ENCODE assay signal across 9 mouse cellular contexts in genomic region chr4:151902689-151903241, GRCm38 (mm10). TPM values are rescaled to one million over a fixed set of nuclear protein-coding genes. Genes with fewer than 3 reads are reported as not detected.
DNase-seq lines count a peak whose midpoint lies in the region; ATAC-seq and TF ChIP-seq lines count a peak whose summit lies in the region.
"Had no signal": no experiment of that assay in that cellular context is flagged by ENCODE, and none has a peak within 500 bp of the region (broad histone marks: within the 10 kb centered on the region; RNA-seq: fewer than 3 reads in every experiment).

No protein-coding gene starts in this region.

- ATAC-seq in forebrain, embryonic 11.5 days (replicated peaks; ENCODE audit: low FRiP score) = no peak
- no peak for ATAC-seq in forebrain, embryonic 16.5 days
- peak; percentile 65 for ATAC-seq in lung, embryonic 14.5 days (ENCODE audit: insufficient read depth)

- H3K36me3 ChIP-seq in forebrain, embryonic 11.5 days (ENCODE audit: control insufficient read depth, insufficient read depth, low read length) = no peaks in the 10 kb centered on the region
- no peaks in the 10 kb centered on the region for H3K36me3 ChIP-seq in forebrain, embryonic 16.5 days (ENCODE audit: control insufficient read depth, insufficient read depth)
- H3K36me3 ChIP-seq in lung, embryonic 14.5 days (ENCODE audit: insufficient read depth) = no peaks in the 10 kb centered on the region

- H3K4me2 ChIP-seq in forebrain, embryonic 11.5 days (ENCODE audit: low read depth, low read length, severe bottlenecking) = no peak overlapping the region
- H3K4me2 ChIP-seq in forebrain, embryonic 16.5 days (ENCODE audit: low read length) = no peak overlapping the region
- H3K4me2 ChIP-seq in lung, embryonic 14.5 days = no peak overlapping the region

- H3K27me3 ChIP-seq in forebrain, embryonic 11.5 days (ENCODE audit: control insufficient read depth, insufficient read depth, low read length) = no peaks in the 10 kb centered on the region
- H3K27me3 ChIP-seq in forebrain, embryonic 16.5 days (replicated peaks; ENCODE audit: control insufficient read depth, insufficient read depth, low read length) = no peaks in the 10 kb centered on the region
- no peaks in the 10 kb centered on the region; the same call in 1 of the 2 replicates for H3K27me3 ChIP-seq in lung, embryonic 14.5 days (ENCODE audit: insufficient read depth, low read length)

- no peak overlapping the region for H3K9ac ChIP-seq in forebrain, embryonic 11.5 days (ENCODE audit: low read length)
- no peak overlapping the region for H3K9ac ChIP-seq in forebrain, embryonic 16.5 days (replicated peaks; ENCODE audit: low read depth, low read length)
- no peak overlapping the region for H3K9ac ChIP-seq in lung, embryonic 14.5 days

- 70% methylated on average over 14 of the region's 14 CpGs for WGBS in forebrain, embryonic 11.5 days
- WGBS in forebrain, embryonic 16.5 days = 62% methylated on average over 14 of the region's 14 CpGs
- WGBS in lung, embryonic 14.5 days = 37% methylated on average over 14 of the region's 14 CpGs

- TF ChIP-seq CTCF in lung, embryonic 14.5 days (IDR thresholded peaks at IDR 0.05; ENCODE audit: low read depth) = no peak
- TF ChIP-seq CTCF in left cerebral cortex, adult 2 months (IDR thresholded peaks at IDR 0.05) = no peak

- no peak overlapping the region for H3K27ac ChIP-seq in forebrain, embryonic 11.5 days (ENCODE audit: low read depth, low read length)
- no peak overlapping the region for H3K27ac ChIP-seq in forebrain, embryonic 16.5 days (ENCODE audit: low read length)
- no peak overlapping the region for H3K27ac ChIP-seq in lung, embryonic 14.5 days (ENCODE audit: low read depth)
- H3K27ac ChIP-seq in left cerebral cortex, adult 2 months = no peak overlapping the region
- H3K27ac ChIP-seq: macrophage had no signal

- no peaks in the 10 kb centered on the region; the same call in 1 of the 2 replicates for H3K9me3 ChIP-seq in forebrain, embryonic 11.5 days (ENCODE audit: control insufficient read depth, low read length)
- no peaks in the 10 kb centered on the region for H3K9me3 ChIP-seq in forebrain, embryonic 16.5 days (ENCODE audit: control insufficient read depth, low read length)
- no peaks in the 10 kb centered on the region for H3K9me3 ChIP-seq in lung, embryonic 14.5 days (ENCODE audit: low read depth, low read length)

- peak; percentile 42 for DNase-seq in forebrain, embryonic 11.5 days (ENCODE audit: low spot score)
- DNase-seq in cerebellum, postnatal 10 days = peak; percentile 60 to 69
- peak; percentile 88 for DNase-seq in heart, postnatal 25 days (ENCODE audit: low spot score)
- DNase-seq in lung, embryonic 14.5 days = peak; percentile 18
- DNase-seq in left cerebral cortex, adult 9 months (ENCODE audit: low spot score in 2 of 2) = no peak
- no peak for DNase-seq in left cerebral cortex, adult 2 months (ENCODE audit: extremely low spot score in 1 of 2, low spot score in 2 of 2)
- DNase-seq in right cerebral cortex, postnatal 25 days = no peak

- H3K4me1 ChIP-seq in forebrain, embryonic 11.5 days (replicated peaks; ENCODE audit: control insufficient read depth, insufficient read depth, low read length) = no peaks in the 10 kb centered on the region; the same call in 1 of the 2 replicates
- peaks cover 10% of the 10 kb centered on the region for H3K4me1 ChIP-seq in forebrain, embryonic 16.5 days (replicated peaks; ENCODE audit: control insufficient read depth, insufficient read depth, low read length)
- H3K4me1 ChIP-seq in lung, embryonic 14.5 days (ENCODE audit: insufficient read depth) = peaks cover 6% of the 10 kb centered on the region; the same call in 1 of the 2 replicates

- intact Hi-C loops in heart, postnatal 25 days (cut with DNase I) = no loop called here
- intact Hi-C loops in left cerebral cortex, adult 2 months (cut with DNase I) = no loop called here

- H3K4me3 ChIP-seq in forebrain, embryonic 11.5 days (ENCODE audit: low read depth, low read length) = no peak overlapping the region
- no peak overlapping the region for H3K4me3 ChIP-seq in forebrain, embryonic 16.5 days (replicated peaks; ENCODE audit: low read length)
- H3K4me3 ChIP-seq in lung, embryonic 14.5 days (ENCODE audit: low read depth, low read length) = no peak overlapping the region
- H3K4me3 ChIP-seq in left cerebral cortex, adult 2 months = no peak overlapping the region

RNA-seq across cellular contexts. Expression of gene Dnajc11, which starts 30.7 kb away (rescaled TPM):
- 94.4 and 96.9 TPM in 2 replicates for polyA plus RNA-seq in forebrain, embryonic 11.5 days (2014; fragmentation: Nextera tagmentation; extraction: Ambion mirVana)
- 84.2 and 89.8 TPM in 2 replicates for polyA plus RNA-seq in forebrain, embryonic 16.5 days (2015; fragmentation: Nextera tagmentation; extraction: Ambion mirVana)
- total RNA-seq in heart, postnatal 25 days (2021) = 10 to 100 TPM; 82.3 to 96.4 TPM
- polyA plus RNA-seq in lung, embryonic 14.5 days (2014; fragmentation: Nextera tagmentation; extraction: Ambion mirVana) = 65.9 and 66.6 TPM in 2 replicates
- total RNA-seq in left cerebral cortex, adult 2 months (2021) = 10 to 100 TPM; 61.8 to 66.6 TPM

RNA-seq across cellular contexts. Expression of gene Camta1, which starts 41.1 kb away (rescaled TPM):
- polyA plus RNA-seq in forebrain, embryonic 11.5 days (2014; fragmentation: Nextera tagmentation; extraction: Ambion mirVana) = 140 and 142 TPM in 2 replicates
- polyA plus RNA-seq in forebrain, embryonic 16.5 days (2015; fragmentation: Nextera tagmentation; extraction: Ambion mirVana) = 119 and 123 TPM in 2 replicates
- 100 to 1,000 TPM; 234 to 244 TPM for total RNA-seq in heart, postnatal 25 days (2021)
- 87.5 and 96.8 TPM in 2 replicates for polyA plus RNA-seq in lung, embryonic 14.5 days (2014; fragmentation: Nextera tagmentation; extraction: Ambion mirVana)
- 100 to 1,000 TPM; 242 to 255 TPM for total RNA-seq in left cerebral cortex, adult 2 months (2021)

Comparison
In these comparisons a context has a peak if more than half of its experiments do, and no peak if none do; other contexts are left out.
1. DNase-seq: peak in forebrain, embryonic 11.5 days (single experiment), cerebellum, postnatal 10 days (2 of 2), heart, postnatal 25 days (single experiment) and lung, embryonic 14.5 days (single experiment); none in left cerebral cortex, adult 9 months (0 of 2), left cerebral cortex, adult 2 months (0 of 2) and right cerebral cortex, postnatal 25 days (single experiment).